Comparison of ENCODE assay signal across 11 mouse cellular contexts in the genomic region with DNA sequence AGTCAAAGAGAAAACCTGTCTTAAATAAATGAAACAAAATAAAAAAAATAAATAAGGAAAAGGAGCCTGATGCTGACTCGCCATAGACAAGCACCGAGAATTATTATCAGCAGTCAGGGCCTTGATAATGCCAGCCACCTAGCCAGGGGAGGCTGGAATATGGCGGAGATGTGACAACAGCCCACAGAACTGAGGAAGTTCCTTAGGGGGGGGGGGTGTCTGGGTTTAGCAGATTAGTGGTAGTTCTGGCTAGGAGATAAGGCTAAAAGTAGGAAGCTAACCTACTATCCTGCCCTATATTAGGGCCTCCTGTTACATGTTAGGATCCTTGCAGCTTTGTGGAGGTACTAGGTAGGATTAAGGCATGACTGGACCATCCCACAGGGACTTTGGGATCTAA.
"Had no signal": no experiment of that assay in that cellular context is flagged by ENCODE, and none has a peak within 500 bp of the region (broad histone marks: within the 10 kb centered on the region; RNA-seq: fewer than 3 reads in every experiment).

No protein-coding gene starts in this region.

- H3K4me1 ChIP-seq: kidney, embryonic 15.5 days; limb, embryonic 10.5 days; lung, embryonic 15.5 days; midbrain, embryonic 10.5 days had no signal

- H3K4me2 ChIP-seq: kidney, embryonic 15.5 days; lung, embryonic 15.5 days had no signal

- H3K9ac ChIP-seq: kidney, embryonic 15.5 days; lung, embryonic 15.5 days had no signal

- ATAC-seq: midbrain, embryonic 16.5 days had no signal

- H3K36me3 ChIP-seq: kidney, embryonic 15.5 days; limb, embryonic 10.5 days; lung, embryonic 15.5 days; midbrain, embryonic 10.5 days had no signal

- H3K27me3 ChIP-seq: kidney, embryonic 15.5 days; lung, embryonic 15.5 days had no signal

- H3K9me3 ChIP-seq: kidney, embryonic 15.5 days; limb, embryonic 10.5 days; lung, embryonic 15.5 days; midbrain, embryonic 10.5 days had no signal

- DNase-seq: kidney, adult 18-20 months; kidney, postnatal 14 days; lung, postnatal 14 days; right cerebral cortex, postnatal 25 days; thymus, postnatal 36 days had no signal

- H3K4me3 ChIP-seq: kidney, embryonic 15.5 days; limb, embryonic 10.5 days; lung, embryonic 15.5 days; midbrain, embryonic 10.5 days had no signal

- H3K27ac ChIP-seq: kidney, embryonic 15.5 days; limb, embryonic 10.5 days; lung, embryonic 15.5 days; macrophage; midbrain, embryonic 10.5 days had no signal
